Mouse (Mus musculus) kidney, adult 2 months (tissue): Measurements from ENCODE around the gene Syce2.

Source experiments
- CTCF ChIP-seq: fragments of 200-500 bp; conservative IDR thresholded peaks from 2 replicates; pipeline ENCODE4 v1.5.1; 2011; ENCODE audit warnings: low read depth, mild to moderate bottlenecking, control low read depth, low read length, moderate library complexity, mixed read lengths; ENCODE audit not compliant: insufficient read depth, insufficient read length
- POLR2A ChIP-seq: fragments of 200-500 bp; IDR thresholded peaks from one replicate; pipeline ENCODE4 v1.6.1; 2011; ENCODE audit warnings: low read depth, low read length, control low read depth

DNA sequence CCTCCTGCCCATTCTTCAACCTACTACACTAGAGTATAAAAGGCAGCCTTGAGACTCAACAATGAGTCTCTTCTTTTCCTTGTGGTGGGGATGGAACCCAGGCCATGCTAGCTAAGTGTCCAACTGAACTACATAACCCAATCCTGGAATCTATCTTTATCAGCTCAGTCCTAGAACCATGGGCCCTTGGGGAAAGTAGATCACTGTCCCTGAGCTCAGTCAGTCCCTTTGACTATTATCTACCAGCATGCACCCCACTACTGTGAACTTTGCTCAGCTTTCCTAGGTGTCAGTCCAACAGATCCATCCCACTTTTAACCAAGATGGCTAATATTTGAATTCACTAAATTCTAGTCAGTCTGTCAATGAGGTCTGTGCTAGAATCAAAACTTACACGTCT, 30.4 kb upstream of the Syce2 start:
- TF ChIP-seq POLR2A (no peak), CTCF (no peak)
